ENCODE assay signal across 15 mouse cellular contexts in the genomic region with DNA sequence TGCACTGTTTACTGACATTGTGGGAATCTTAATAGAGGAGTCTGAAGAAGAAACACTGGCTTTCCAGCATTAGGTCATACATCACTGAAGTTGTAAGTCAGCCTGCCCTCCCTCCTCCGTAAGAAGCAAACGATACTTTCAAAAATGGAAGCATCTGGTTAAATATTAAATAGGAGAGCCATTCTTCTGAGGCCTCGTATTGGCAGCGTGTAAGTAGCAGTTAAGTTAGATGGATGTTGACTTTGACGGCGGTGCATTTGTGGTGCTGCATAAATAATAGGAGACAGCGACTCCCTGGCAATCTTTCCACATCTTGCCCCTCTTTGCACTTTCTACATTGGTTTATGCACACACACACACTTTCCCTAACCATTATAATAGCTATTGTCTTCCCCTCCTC.
DNase-seq lines count a peak whose midpoint lies in the region; ATAC-seq and TF ChIP-seq lines count a peak whose summit lies in the region.
"Had no signal": no experiment of that assay in that cellular context is flagged by ENCODE, and none has a peak within 500 bp of the region (broad histone marks: within the 10 kb centered on the region; RNA-seq: fewer than 3 reads in every experiment).

No protein-coding gene starts in this region.

- no peak overlapping the region for H3K27ac ChIP-seq in kidney, embryonic 16.5 days (ENCODE audit: low read length)
- H3K27ac ChIP-seq in kidney, embryonic 14.5 days (ENCODE audit: low read depth, low read length), result no peak overlapping the region
- H3K27ac ChIP-seq in embryonic facial prominence, embryonic 12.5 days, result peak overlapping the region; percentile 69
- H3K27ac ChIP-seq in neural tube, embryonic 13.5 days (replicated peaks), result peak overlapping the region; percentile 46; the same call in 1 of the 2 replicates
- H3K27ac ChIP-seq: forebrain, embryonic 15.5 days; heart, embryonic 13.5 days; layer of hippocampus, adult 2 months; liver, embryonic 14.5 days had no signal

- ATAC-seq in kidney, embryonic 16.5 days (ENCODE audit: low FRiP score, low TSS enrichment), result no peak
- ATAC-seq in kidney, embryonic 14.5 days (ENCODE audit: low FRiP score, low TSS enrichment), result no peak
- no peak for ATAC-seq in embryonic facial prominence, embryonic 12.5 days (ENCODE audit: insufficient number of reproducible peaks, insufficient read depth, low FRiP score, low TSS enrichment)
- ATAC-seq in neural tube, embryonic 13.5 days (ENCODE audit: low read depth), result peak; percentile 11; the same call in 1 of the 2 replicates
- ATAC-seq: forebrain, embryonic 15.5 days; lung, postnatal 0 days had no signal

- DNase-seq in brain, embryonic 14.5 days (ENCODE audit: low read depth), result peak; percentile 49
- DNase-seq in urinary bladder, postnatal 4 days (ENCODE audit: low spot score in 2 of 2), result no peak
- no peak for DNase-seq in right cerebral cortex, postnatal 36 days (ENCODE audit: low spot score in 2 of 2)
- DNase-seq: cerebellum, postnatal 25 days; heart, postnatal 36 days had no signal

- peaks cover 49% of the 10 kb centered on the region for H3K4me1 ChIP-seq in kidney, embryonic 16.5 days (ENCODE audit: insufficient read depth, low read length)
- H3K4me1 ChIP-seq in kidney, embryonic 14.5 days (ENCODE audit: control insufficient read depth, insufficient read depth, low read length), result peaks cover 33% of the 10 kb centered on the region
- peaks cover 38% of the 10 kb centered on the region for H3K4me1 ChIP-seq in embryonic facial prominence, embryonic 12.5 days
- peaks cover 41% of the 10 kb centered on the region for H3K4me1 ChIP-seq in neural tube, embryonic 13.5 days (replicated peaks)

- H3K4me3 ChIP-seq in kidney, embryonic 16.5 days (ENCODE audit: low read length), result no peak overlapping the region
- H3K4me3 ChIP-seq in kidney, embryonic 14.5 days (ENCODE audit: low read length), result no peak overlapping the region
- no peak overlapping the region for H3K4me3 ChIP-seq in embryonic facial prominence, embryonic 12.5 days
- no peak overlapping the region for H3K4me3 ChIP-seq in neural tube, embryonic 13.5 days
- H3K4me3 ChIP-seq: forebrain, embryonic 15.5 days; heart, embryonic 13.5 days; layer of hippocampus, adult 2 months had no signal

- H3K27me3 ChIP-seq in kidney, embryonic 16.5 days (ENCODE audit: insufficient read depth, low read length), result 0 out of 2 replicates have a peak, but pooled peaks cover 8% of the 10 kb centered on the region
- H3K27me3 ChIP-seq in kidney, embryonic 14.5 days (ENCODE audit: control insufficient read depth, insufficient read depth, low read length), result no peaks in the 10 kb centered on the region
- H3K27me3 ChIP-seq in embryonic facial prominence, embryonic 12.5 days, result 0 out of 2 replicates have a peak, but pooled peaks cover 2% of the 10 kb centered on the region
- H3K27me3 ChIP-seq in neural tube, embryonic 13.5 days, result peaks cover 36% of the 10 kb centered on the region

- H3K9me3 ChIP-seq in kidney, embryonic 16.5 days (ENCODE audit: low read length), result no peaks in the 10 kb centered on the region
- no peaks in the 10 kb centered on the region for H3K9me3 ChIP-seq in kidney, embryonic 14.5 days (ENCODE audit: control insufficient read depth, low read length)
- H3K9me3 ChIP-seq in embryonic facial prominence, embryonic 12.5 days, result no peaks in the 10 kb centered on the region
- H3K9me3 ChIP-seq in neural tube, embryonic 13.5 days, result no peaks in the 10 kb centered on the region
- H3K9me3 ChIP-seq: forebrain, embryonic 15.5 days; G1E; heart, embryonic 13.5 days had no signal

- H3K36me3 ChIP-seq in kidney, embryonic 16.5 days (ENCODE audit: insufficient read depth, low read length), result no peaks in the 10 kb centered on the region
- H3K36me3 ChIP-seq in kidney, embryonic 14.5 days (ENCODE audit: control insufficient read depth, insufficient read depth, low read length), result no peaks in the 10 kb centered on the region
- no peaks in the 10 kb centered on the region for H3K36me3 ChIP-seq in embryonic facial prominence, embryonic 12.5 days
- H3K36me3 ChIP-seq in neural tube, embryonic 13.5 days, result no peaks in the 10 kb centered on the region
- H3K36me3 ChIP-seq: forebrain, embryonic 15.5 days; G1E; heart, embryonic 13.5 days had no signal

- H3K9ac ChIP-seq in kidney, embryonic 16.5 days (replicated peaks; ENCODE audit: low read length), result no peak overlapping the region
- H3K9ac ChIP-seq in kidney, embryonic 14.5 days (ENCODE audit: low read depth, low read length), result no peak overlapping the region
- no peak overlapping the region for H3K9ac ChIP-seq in embryonic facial prominence, embryonic 12.5 days
- no peak overlapping the region for H3K9ac ChIP-seq in neural tube, embryonic 13.5 days
- H3K9ac ChIP-seq: forebrain, embryonic 15.5 days; heart, embryonic 13.5 days; liver, embryonic 14.5 days had no signal

- TF ChIP-seq POLR2A in brain, embryonic 14.5 days (IDR thresholded peaks at IDR 0.05; ENCODE audit: borderline replicate concordance, extremely low read depth, insufficient read depth, insufficient read length, poor library complexity, severe bottlenecking), result no peak

- 18% methylated on average over 7 of the region's 7 CpGs for WGBS in kidney, embryonic 16.5 days
- 18% methylated on average over 7 of the region's 7 CpGs for WGBS in kidney, embryonic 14.5 days
- WGBS in embryonic facial prominence, embryonic 12.5 days, result 52% methylated on average over 7 of the region's 7 CpGs
- 9% methylated on average over 7 of the region's 7 CpGs for WGBS in neural tube, embryonic 13.5 days

- H3K4me2 ChIP-seq in kidney, embryonic 16.5 days (replicated peaks; ENCODE audit: low read depth, low read length), result 0 out of 2 replicates have a peak overlapping the region, but pooled peaks have one; percentile 14
- H3K4me2 ChIP-seq in kidney, embryonic 14.5 days (replicated peaks; ENCODE audit: low read depth, low read length), result no peak overlapping the region
- no peak overlapping the region for H3K4me2 ChIP-seq in embryonic facial prominence, embryonic 12.5 days (replicated peaks)
- H3K4me2 ChIP-seq in neural tube, embryonic 13.5 days, result no peak overlapping the region
- H3K4me2 ChIP-seq: forebrain, embryonic 15.5 days; heart, embryonic 13.5 days had no signal

- no peak for TF ChIP-seq CTCF in brain, embryonic 14.5 days (IDR thresholded peaks at IDR 0.05; ENCODE audit: borderline replicate concordance, extremely low read depth, insufficient read depth, insufficient read length)

Comparison
In these comparisons a context has a peak if more than half of its experiments do, and no peak if none do; other contexts are left out.
1. H3K27ac ChIP-seq: peak in embryonic facial prominence, embryonic 12.5 days (single experiment) and neural tube, embryonic 13.5 days (single experiment); none in kidney, embryonic 16.5 days (single experiment) and kidney, embryonic 14.5 days (single experiment).